Mouse (Mus musculus): ENCODE data around the gene Gm20219. TPM values are rescaled to one million over a fixed set of nuclear protein-coding genes. Genes with fewer than 3 reads are reported as not detected.

Gene Gm20219
- polyA plus RNA-seq, 1 experiment = 0.04 TPM

DNA sequence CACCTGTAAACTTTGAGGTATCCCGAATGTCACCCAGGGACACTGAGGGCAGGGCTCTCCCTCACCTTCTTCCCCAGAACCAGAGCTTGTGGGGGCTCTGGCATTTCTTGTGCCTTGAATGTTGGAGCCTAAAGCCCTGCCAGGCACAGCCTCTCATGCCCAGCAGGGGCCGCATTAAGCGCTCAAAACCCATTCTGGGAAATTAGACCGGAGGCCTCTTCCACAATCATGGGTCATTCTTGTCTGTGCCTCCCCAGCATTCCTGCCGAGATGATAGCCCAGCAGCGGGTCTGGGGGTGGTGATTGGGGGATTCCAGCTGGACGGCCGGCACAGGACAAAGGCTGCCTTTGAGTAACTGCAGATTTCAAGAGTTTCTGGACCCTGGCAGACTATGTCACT lies 16.3 kb downstream of the Gm20219 start:
- Histone ChIP-seq H3K4me1 (ENCODE audit: control insufficient read depth) (peaks cover 3% of the 10 kb centered on the region), H3K27me3 (ENCODE audit: control insufficient read depth) (no peaks in the 10 kb centered on the region; the same call in 1 of the 2 replicates)

DNA sequence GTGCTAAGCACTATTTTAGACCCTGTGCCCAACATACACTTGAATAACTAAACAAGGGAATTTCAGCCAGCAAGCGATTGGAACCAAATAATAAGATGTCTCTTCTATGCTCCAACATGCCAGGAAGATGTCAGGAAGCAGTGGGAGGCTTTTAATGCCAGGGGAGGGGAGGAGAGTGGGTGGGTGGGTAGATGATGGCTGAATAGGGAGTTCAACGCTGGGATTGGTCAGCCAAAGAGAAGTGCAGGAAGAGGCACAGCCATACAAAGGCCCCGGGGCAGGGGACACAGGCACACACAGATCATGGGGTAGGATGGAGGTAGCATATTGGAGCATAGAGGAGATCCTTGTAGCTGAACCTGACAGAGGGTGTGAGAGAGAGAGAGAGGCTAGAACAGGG lies 17.3 kb downstream of the Gm20219 start:
- H3K36me3 ChIP-seq (ENCODE audit: control insufficient read depth) = no peaks in the 10 kb centered on the region
- H3K27me3 ChIP-seq (ENCODE audit: control insufficient read depth) = no peaks in the 10 kb centered on the region
- no peak for TF ChIP-seq GATA1 (IDR thresholded peaks at IDR 0.05; ENCODE audit: low read length)
- no peak for TF ChIP-seq TAL1 (IDR thresholded peaks at IDR 0.05; ENCODE audit: low read length)
- H3K9me3 ChIP-seq (ENCODE audit: control insufficient read depth, low read length) = no peaks in the 10 kb centered on the region; the same call in 1 of the 2 replicates
- H3K4me3 ChIP-seq (replicated peaks) = no peak overlapping the region
- H3K4me1 ChIP-seq (ENCODE audit: control insufficient read depth) = peaks cover 3% of the 10 kb centered on the region

More for the DNA sequence above, 16.3 kb downstream of the Gm20219 start:
- no peak overlapping the region for H3K4me3 ChIP-seq (replicated peaks)
- H3K9me3 ChIP-seq (ENCODE audit: control insufficient read depth, low read length) = no peaks in the 10 kb centered on the region
- TF ChIP-seq TAL1 (IDR thresholded peaks at IDR 0.05; ENCODE audit: low read length) (no peak), GATA1 (IDR thresholded peaks at IDR 0.05; ENCODE audit: low read length) (no peak)
- H3K36me3 ChIP-seq (ENCODE audit: control insufficient read depth) = no peaks in the 10 kb centered on the region

DNA sequence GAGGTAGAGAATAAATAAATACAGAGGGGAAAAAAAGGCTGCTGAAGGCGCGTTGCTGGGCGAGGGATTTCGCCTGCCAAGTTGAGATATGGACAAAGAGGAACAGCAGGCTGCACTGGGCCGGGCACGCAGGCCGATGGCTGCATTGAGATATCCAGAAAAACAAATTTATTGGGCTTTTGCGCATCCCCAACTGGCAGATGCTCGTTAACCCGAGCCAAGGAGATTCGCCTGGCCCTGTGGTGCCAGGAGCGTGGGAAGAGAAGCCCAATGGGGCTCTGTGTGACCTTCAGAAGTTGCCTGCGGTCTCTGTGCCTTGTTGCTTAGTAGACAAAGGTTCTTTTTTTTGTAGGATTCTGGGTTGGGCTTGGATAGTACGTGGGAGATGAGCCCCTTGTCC lies 18.0 kb downstream of the Gm20219 start:
- H3K36me3 ChIP-seq (ENCODE audit: control insufficient read depth) = no peaks in the 10 kb centered on the region
- H3K4me3 ChIP-seq (replicated peaks) = no peak overlapping the region
- no peaks in the 10 kb centered on the region for H3K27me3 ChIP-seq (ENCODE audit: control insufficient read depth)
- no peaks in the 10 kb centered on the region; the same call in 1 of the 2 replicates for H3K9me3 ChIP-seq (ENCODE audit: control insufficient read depth, low read length)
- peaks cover 3% of the 10 kb centered on the region for H3K4me1 ChIP-seq (ENCODE audit: control insufficient read depth)
- no peak for TF ChIP-seq TAL1 (IDR thresholded peaks at IDR 0.05; ENCODE audit: low read length)
- TF ChIP-seq GATA1 (IDR thresholded peaks at IDR 0.05; ENCODE audit: low read length) = no peak

DNA sequence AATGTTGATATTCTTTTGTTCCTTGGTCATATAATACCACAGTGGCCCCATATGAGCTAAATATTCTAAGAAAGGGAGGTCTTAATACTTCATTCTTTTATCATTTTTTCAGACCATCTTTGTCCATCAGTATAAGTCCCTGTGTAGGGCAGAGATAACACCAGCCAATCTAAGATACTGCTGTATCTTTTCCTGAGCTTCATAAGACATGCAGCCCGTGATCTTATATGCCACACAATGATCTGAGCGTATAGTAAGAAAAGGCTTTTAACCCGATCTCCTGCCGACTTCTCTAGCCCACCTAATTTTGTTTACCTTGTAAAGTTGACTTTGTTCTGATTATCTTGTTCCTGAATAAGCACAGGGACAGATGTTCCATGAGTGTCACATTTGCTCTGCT lies 29.2 kb downstream of the Gm20219 start:
- Histone ChIP-seq H3K4me3 (replicated peaks) (no peak overlapping the region), H3K9me3 (ENCODE audit: control insufficient read depth, low read length) (no peaks in the 10 kb centered on the region), H3K4me1 (ENCODE audit: control insufficient read depth) (0 out of 2 replicates have a peak, but pooled peaks cover 2% of the 10 kb centered on the region), H3K27me3 (ENCODE audit: control insufficient read depth) (peaks cover 4% of the 10 kb centered on the region), H3K36me3 (ENCODE audit: control insufficient read depth) (no peaks in the 10 kb centered on the region)
- TF ChIP-seq TAL1 (IDR thresholded peaks at IDR 0.05; ENCODE audit: low read length) = no peak

DNA sequence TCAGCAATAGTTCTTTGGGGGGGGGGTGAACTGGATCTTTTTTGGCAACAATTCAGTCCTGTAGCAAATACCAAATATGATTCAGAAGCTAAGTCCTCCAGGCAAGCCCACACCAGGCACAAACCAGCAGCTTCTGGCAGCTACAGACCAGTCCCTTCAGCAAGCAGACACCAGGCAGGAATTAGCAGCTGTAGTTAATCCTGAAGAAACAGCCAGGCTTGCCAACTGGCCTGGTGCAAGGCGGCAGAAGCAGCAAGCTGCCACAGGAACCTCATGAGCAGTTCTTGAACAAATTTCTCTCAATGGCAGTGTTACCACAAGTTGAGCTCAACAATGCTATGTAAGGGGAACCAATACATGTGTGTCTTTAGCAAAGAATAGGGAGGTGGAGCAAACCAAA lies 31.4 kb downstream of the Gm20219 start:
- Histone ChIP-seq H3K4me1 (ENCODE audit: control insufficient read depth) (0 out of 2 replicates have a peak, but pooled peaks cover 2% of the 10 kb centered on the region), H3K27me3 (ENCODE audit: control insufficient read depth) (peaks cover 4% of the 10 kb centered on the region), H3K36me3 (ENCODE audit: control insufficient read depth) (no peaks in the 10 kb centered on the region), H3K4me3 (replicated peaks) (no peak overlapping the region), H3K9me3 (ENCODE audit: control insufficient read depth, low read length) (no peaks in the 10 kb centered on the region)
- TF ChIP-seq GATA1 (IDR thresholded peaks at IDR 0.05; ENCODE audit: low read length) (no peak), TAL1 (IDR thresholded peaks at IDR 0.05; ENCODE audit: low read length) (no peak)

DNA sequence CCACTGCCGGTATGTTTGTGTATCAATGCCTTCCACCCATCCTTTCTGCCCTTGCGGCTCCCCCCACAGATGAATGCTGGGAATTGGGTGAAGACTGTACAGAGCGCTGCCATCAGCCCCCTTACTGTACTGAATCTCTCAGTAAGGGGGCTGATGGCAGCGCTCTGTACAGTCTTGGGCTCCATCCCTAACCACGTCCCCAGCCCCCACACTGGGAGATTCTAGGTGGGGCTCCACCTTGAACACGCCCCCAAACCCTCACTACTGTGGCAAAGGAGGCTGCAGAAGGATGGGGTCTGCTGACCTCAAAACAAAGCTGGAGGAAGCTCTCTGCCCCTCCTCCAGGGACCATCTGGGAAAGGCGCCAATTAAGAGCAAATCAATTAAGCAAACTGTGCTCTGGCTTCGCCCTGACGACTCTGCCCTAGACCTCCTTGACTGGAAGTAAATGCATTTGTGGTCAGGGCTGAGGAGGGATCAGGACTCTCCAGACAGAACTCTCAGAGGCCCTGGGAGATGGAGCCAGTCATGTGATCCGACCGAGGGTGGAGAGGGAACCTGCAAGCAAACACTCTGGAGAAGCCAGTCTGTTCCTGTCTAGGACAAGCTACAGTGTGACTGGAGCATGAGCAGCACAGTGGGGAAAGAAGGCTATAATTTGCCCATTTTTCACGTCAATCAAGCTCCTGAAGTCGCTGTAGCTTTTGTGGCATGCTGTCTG lies 38.3 kb downstream of the Gm20219 start:
- Histone ChIP-seq H3K27me3 (ENCODE audit: control insufficient read depth) (peaks cover 45% of the 10 kb centered on the region), H3K36me3 (ENCODE audit: control insufficient read depth) (no peaks in the 10 kb centered on the region)

DNA sequence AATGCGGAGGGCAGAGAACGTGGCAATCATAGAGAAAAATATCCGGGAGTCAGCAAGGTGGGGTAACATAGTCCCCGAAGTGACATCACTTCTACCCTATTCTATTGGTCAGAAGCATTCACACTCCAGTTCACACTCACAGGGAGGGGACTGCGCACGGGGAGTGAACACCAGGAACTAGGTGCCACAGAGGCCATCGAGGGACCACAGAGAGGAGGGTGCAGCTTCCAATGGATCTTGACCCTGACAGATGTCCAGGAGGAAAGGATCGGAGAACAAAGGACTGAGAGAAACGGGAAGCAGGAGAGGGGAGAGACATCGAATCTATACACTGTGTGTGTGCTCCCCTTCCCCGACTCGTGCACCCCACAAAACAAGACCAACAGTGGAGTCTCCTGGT lies 39.3 kb downstream of the Gm20219 start:
- TF ChIP-seq GATA1 (IDR thresholded peaks at IDR 0.05; ENCODE audit: low read length) (no peak), TAL1 (IDR thresholded peaks at IDR 0.05; ENCODE audit: low read length) (no peak)
- peaks cover 54% of the 10 kb centered on the region for H3K27me3 ChIP-seq (ENCODE audit: control insufficient read depth)
- peaks cover 18% of the 10 kb centered on the region for H3K9me3 ChIP-seq (ENCODE audit: control insufficient read depth, low read length)

More for the DNA sequence above, 38.3 kb downstream of the Gm20219 start:
- Histone ChIP-seq H3K9me3 (ENCODE audit: control insufficient read depth, low read length) (peaks cover 16% of the 10 kb centered on the region), H3K4me1 (ENCODE audit: control insufficient read depth) (no peaks in the 10 kb centered on the region; the same call in 1 of the 2 replicates), H3K4me3 (replicated peaks) (no peak overlapping the region)
- no peak for TF ChIP-seq TAL1 (IDR thresholded peaks at IDR 0.05; ENCODE audit: low read length)
- TF ChIP-seq GATA1 (IDR thresholded peaks at IDR 0.05; ENCODE audit: low read length) = no peak

DNA sequence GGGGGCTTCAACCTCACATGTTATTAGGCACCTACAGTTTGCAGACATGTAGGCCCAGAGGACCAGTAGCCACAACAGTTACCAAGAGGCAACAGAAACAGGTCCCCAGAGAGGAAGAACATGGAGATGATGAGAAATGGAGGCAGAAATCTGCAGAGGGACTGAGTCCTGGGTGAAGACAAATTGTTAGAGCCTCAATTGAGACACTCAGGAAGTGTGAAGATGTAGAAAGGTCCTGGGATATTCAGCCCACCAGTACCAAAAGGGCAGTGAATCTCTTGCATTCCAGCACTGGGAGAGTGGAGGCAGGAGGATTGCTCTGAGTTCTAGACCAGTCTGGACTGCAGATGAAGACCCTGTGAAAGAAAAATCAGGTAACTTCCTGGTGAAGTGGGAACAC lies 39.9 kb downstream of the Gm20219 start:
- TF ChIP-seq GATA1 (IDR thresholded peaks at IDR 0.05; ENCODE audit: low read length) = no peak
- no peak for TF ChIP-seq TAL1 (IDR thresholded peaks at IDR 0.05; ENCODE audit: low read length)
- H3K27me3 ChIP-seq (ENCODE audit: control insufficient read depth) = peaks cover 60% of the 10 kb centered on the region
- no peak overlapping the region for H3K4me3 ChIP-seq (replicated peaks)
- peaks cover 18% of the 10 kb centered on the region for H3K9me3 ChIP-seq (ENCODE audit: control insufficient read depth, low read length)
- H3K36me3 ChIP-seq (ENCODE audit: control insufficient read depth) = no peaks in the 10 kb centered on the region
- no peaks in the 10 kb centered on the region; the same call in 1 of the 2 replicates for H3K4me1 ChIP-seq (ENCODE audit: control insufficient read depth)

More for the DNA sequence above, 39.3 kb downstream of the Gm20219 start:
- H3K4me3 ChIP-seq (replicated peaks) = no peak overlapping the region
- H3K36me3 ChIP-seq (ENCODE audit: control insufficient read depth) = no peaks in the 10 kb centered on the region
- no peaks in the 10 kb centered on the region; the same call in 1 of the 2 replicates for H3K4me1 ChIP-seq (ENCODE audit: control insufficient read depth)

DNA sequence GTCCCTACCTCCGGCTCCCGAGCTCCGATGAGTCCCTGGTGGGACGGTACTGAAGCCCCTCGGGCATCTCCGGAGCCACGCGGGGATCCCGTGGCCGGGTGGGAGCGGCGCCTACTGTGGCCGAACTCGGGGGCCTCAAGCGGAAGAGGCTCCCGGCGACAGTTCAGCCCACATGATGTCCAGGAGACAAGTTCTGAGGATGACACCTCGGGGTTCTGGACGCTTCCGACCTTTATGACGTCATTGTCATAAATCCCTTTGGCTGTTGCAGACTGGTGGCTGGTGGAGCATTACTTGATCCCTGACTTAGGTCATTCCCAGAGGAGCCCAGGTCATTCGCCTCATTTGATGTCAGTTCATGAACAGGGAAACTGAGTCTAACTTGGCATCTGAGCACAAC lies 41.9 kb downstream of the Gm20219 start, which contains the start of gene Znrf4:
Gene Znrf4, minus strand, starts transcription at position 122 of the 400 bp plus-strand sequence.
- Histone ChIP-seq H3K9me3 (ENCODE audit: control insufficient read depth, low read length) (peaks cover 18% of the 10 kb centered on the region), H3K4me3 (replicated peaks) (no peak within 1 kb of the TSS), H3K27me3 (ENCODE audit: control insufficient read depth) (peaks cover 77% of the 10 kb centered on the region), H3K4me1 (ENCODE audit: control insufficient read depth) (peaks cover 6% of the 10 kb centered on the region), H3K36me3 (ENCODE audit: control insufficient read depth) (no peaks in the 10 kb centered on the region)
- TF ChIP-seq TAL1 (IDR thresholded peaks at IDR 0.05; ENCODE audit: low read length) (no peak), GATA1 (IDR thresholded peaks at IDR 0.05; ENCODE audit: low read length) (no peak)

Measured in erythroblast, embryonic 14.5 days (primary cell).